Mouse (Mus musculus) erythroblast, adult 5-6 weeks (primary cell): ENCODE measurements around the gene Mlec. TPM values are rescaled to one million over a fixed set of nuclear protein-coding genes. Genes with fewer than 3 reads are reported as not detected.
"Not testable (repeated sequence)": the region's sequence is repeated elsewhere in the genome, so short reads cannot be mapped to it uniquely, and the experiment has no call there.

Source experiments
- ATAC-seq: replicated peaks from 2 replicates; pipeline ENCODE4 v1.8.0; 2016; ENCODE audit warnings: moderate number of reproducible peaks, mild to moderate bottlenecking, moderate TSS enrichment, inconsistent platforms; ENCODE audit not compliant: poor library complexity, low FRiP score, severe bottlenecking
- total RNA-seq, 2 experiments: library from RNA; stranded (forward) in 1 of 2; stranded (reverse) in 1 of 2; fragments of 150-400 nt in 1 of 2; fragments of 200-764, 138-1000 nt in 1 of 2; gene quantifications; 2 replicates each; pipeline versions ENCODE4 v1.2.3 to v1.2.4; 2015 to 2017; ENCODE audit warnings: low replicate concordance in 2 of 2

Gene Mlec
- total RNA-seq, 2 experiments from 2014 or later = 42.3 to 51.9 TPM

- ATAC-seq = no peak
Observed at GRCm38 (mm10) chr5:115132465-115132864, 25.5 kb downstream of the Mlec start.

- no peak for ATAC-seq
Observed at GRCm38 (mm10) chr5:115129328-115129727, 28.7 kb downstream of the Mlec start.

DNA sequence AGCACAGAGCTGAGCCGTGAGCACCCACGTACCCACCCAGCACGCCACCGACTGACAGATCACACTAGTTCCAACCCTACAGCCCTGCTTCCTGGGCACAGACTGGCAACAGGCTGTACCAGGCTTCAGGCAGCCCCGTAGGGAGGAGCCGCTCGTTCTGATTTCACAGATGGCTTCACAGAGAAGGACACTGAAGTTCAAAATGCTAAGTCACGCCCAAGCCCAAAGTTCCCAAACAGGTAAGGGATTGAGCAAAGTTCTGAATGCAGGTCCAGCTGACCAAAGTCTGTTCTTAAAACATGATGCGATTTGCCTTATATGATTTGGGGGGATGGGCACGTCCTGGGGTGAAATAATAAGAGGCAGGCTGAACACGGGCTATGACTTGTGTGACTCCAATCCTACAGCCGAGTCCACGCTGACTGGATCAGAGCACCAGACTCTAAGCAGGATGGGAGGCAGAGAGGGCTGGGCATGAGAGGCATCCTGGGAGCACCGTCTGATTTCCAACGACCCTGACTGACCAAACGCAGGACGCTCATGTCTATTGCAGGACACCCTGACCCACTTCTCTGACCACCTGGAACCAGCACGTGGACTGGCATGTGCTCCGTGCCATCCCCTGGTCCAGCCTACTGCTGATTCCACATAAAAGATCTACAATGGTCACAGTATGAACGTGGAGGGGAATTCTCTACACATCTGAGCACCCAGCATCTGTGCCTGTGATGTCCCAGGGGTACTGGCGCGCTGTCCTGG lies 30.4 kb downstream of the Mlec start:
- ATAC-seq = no peak

DNA sequence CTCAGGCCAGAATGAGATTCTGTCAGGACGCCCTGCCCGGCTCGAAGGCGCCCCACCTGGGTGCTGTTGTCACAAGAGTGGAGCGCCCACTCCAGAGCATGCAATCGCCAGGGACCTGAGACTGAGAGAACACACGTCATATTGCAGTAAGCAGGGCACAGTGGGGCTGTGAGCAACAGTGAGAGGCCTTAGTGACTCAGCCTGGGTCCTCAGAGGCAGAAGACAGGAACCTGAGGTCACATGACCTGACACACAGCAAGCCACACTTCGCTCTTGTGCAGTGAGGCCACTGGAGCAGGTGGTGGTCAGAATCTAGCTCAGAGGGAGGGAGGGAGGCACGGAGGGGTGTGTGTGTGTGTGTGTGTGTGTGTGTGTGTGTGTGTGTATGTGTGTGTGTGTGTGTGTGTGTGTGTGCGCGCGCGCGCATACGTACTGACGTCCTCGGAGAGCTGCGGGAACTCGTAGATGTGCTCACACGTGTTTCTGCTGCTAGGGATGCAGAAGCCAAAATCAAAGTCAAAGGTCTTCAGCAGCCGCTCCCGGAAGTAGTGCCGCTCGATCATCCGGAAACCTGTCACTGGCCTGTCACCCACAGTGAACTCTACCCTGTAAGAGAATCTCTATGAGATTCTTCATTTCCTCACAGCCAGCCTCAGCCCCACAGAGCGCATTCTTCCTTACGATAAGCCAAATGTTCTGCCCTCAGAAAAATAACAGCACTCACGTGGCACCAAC lies 31.2 kb downstream of the Mlec start:
- no peak for ATAC-seq

- peak; percentile 88 for ATAC-seq
Observed at GRCm38 (mm10) chr5:115125211-115125871, 32.6 kb downstream of the Mlec start.

DNA sequence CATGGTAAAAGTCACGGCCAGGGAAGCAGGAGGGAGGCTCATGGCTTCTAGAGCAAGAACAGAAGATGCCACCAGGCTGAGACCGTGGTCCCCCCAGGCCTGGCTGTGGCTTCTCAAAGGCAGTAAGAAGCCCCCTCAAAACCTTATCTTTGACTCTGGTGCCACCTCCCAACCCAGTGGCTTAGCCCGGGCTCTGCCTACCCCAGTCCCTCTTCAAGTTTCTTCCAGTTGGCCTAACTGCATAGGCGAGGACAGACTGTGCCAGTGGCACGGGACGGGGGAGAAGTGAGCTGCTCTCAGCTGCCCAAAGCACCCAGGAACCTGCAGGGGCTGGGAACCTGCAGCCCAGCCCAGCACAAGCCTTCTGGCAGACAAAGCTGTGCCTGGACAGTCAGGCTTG lies 33.3 kb downstream of the Mlec start:
- no peak for ATAC-seq

GRCm38 (mm10) chr5:115120978-115121377 lies 37.0 kb downstream of the Mlec start:
- ATAC-seq = no peak

- ATAC-seq = peak; percentile 90
Observed at GRCm38 (mm10) chr5:115118961-115119570, 38.9 kb downstream of the Mlec start, which contains the start of gene Acads. Gene Acads (minus strand): TSS chr5:115119346.

DNA sequence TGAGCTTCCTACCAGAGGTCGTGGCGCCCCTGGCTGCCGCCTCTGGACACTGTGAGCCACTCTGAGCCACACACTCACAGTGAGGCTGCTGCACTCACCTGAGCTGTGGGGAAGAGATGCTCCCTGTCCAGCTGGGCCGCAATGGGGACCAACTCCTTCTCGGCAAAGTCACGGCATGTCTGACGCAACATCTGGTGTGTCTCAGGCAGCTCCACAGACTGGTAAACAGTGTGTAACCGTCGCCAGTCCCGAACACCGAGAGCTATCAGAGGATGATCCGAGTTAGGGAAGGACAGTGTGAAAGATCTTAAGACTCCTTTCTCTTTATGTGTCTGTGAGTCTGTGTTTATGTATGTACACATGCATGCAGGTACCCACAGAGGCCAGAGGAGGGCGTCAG lies 40.5 kb downstream of the Mlec start:
- ATAC-seq = no peak

DNA sequence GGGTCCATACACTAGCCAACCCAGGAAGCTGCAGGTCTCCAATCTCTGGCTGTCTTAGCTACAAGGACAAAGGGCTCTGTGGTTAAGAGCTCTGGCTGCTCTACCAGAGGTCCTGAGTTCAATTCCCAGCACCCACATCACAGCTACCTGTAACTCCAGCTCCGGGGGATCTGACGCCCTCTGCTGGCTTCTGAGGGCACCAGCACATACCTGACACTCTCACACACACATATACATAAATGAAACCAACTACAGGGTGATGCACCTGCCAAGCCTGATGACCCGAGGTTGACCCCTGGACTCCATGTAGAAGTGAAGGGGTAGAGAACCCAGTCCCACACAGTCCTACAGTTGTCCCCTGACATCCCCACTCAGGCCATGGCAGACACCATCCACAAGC lies 41.6 kb downstream of the Mlec start:
- no peak for ATAC-seq

GRCm38 (mm10) chr5:115114501-115114900 lies 43.5 kb downstream of the Mlec start:
- no peak for ATAC-seq

DNA sequence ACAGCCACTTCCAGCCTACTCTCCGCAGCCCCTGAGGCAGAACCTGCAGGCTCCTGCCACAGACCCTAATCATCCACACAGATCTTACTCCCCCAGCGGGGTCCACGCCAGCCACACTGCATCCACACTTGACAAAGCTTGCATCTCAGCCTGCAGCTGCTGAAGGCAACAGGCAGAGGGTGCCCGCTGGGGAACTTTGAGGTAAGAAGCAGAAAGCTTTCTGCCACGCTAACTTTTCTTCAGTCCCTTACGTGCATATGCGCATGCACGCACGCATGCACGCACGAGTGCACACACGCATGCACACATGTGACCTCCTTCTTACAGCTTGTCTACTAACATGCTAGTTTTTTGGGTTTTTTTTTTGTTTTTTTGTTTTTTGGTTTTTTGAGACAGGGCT lies 44.7 kb downstream of the Mlec start:
- ATAC-seq = 0 out of 2 replicates have a peak, but pooled peaks have one; percentile 24

- no peak for ATAC-seq
Observed at GRCm38 (mm10) chr5:115111156-115111555, 46.8 kb downstream of the Mlec start.

GRCm38 (mm10) chr5:115103253-115103652 lies 54.7 kb downstream of the Mlec start:
- not testable (repeated sequence) for ATAC-seq

GRCm38 (mm10) chr5:115102231-115102630 lies 55.7 kb downstream of the Mlec start:
- no peak for ATAC-seq

DNA sequence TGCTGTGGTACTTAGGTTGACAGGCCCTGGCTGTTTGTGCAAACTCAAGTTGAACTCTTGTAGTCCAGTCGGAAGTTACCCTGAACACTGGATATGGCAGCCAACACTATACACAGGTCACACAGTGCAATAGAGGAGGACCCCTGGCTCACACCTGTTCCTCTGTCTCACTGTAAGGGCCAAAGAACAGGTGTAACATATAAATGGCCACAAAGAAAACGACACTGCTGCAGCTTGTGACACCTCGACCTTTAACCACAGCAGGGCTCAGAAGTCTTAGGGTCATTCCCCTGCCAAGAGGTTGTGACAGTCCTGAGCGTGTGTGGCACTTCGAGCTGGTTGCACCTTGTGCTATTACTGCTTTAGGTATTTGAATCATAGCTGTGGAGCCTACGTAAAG lies 57.5 kb downstream of the Mlec start:
- no peak for ATAC-seq

DNA sequence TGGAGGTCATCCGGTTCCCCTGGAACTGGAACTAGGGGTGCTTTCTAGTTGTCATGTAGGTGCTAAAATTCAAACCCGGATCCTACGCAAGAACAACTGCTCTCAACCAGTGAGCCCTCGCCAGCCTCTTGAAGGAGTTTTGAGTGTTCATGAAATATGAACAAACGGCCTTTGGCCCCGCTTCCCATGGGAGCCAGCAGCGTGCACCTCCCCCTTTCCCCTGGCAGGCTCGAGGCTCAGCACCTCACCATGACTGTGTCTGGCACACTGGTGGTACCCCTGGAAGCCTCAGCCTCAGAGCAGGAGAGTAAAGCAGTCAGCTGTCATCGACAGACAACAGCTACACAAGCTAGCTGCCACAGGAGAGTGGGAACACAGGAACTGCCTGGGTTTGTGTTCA lies 58.0 kb downstream of the Mlec start:
- no peak for ATAC-seq

DNA sequence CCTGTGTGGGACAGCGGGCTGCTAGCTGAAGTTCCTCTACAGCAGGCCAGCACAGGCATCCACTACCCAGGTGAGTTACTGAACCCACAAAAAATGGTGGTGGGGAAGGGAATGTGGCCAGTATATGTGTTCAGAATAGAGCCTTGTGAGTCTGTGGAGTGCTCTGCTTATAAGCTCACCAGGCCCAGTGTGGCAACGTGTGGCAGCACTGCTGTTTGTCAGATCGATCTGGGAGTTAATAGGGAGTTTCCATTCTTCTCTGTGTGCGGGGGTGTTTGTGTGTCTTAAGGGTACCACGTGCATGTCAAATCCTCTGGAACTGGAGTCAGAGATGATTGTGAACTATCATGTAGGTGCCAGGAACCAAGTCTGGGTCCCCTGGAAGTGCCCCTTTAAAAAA lies 58.4 kb downstream of the Mlec start:
- no peak for ATAC-seq

GRCm38 (mm10) chr5:115098195-115098594 lies 59.8 kb downstream of the Mlec start, which contains the start of gene Gm10401:
Gene Gm10401 (minus strand): TSS chr5:115098295.
- ATAC-seq = no peak
